Mouse (Mus musculus) stomach, embryonic 14.5 days (tissue): ENCODE data around the gene Fat2. TPM values are rescaled to one million over a fixed set of nuclear protein-coding genes. Genes with fewer than 3 reads are reported as not detected.
A peak's percentile ranks its signal among the peaks of the same experiment; 100 is the strongest.

Source experiments
- ATAC-seq: fragments of 200-750 bp; cut with Nextera tagmentation; 2 replicates; pipeline ENCODE4 v1.8.0; 2017; ENCODE audit warnings: low read depth, moderate TSS enrichment; ENCODE audit not compliant: insufficient number of reproducible peaks, insufficient read depth, low FRiP score
- H3K27ac ChIP-seq: fragments of 300-500 bp; sonication (generic); 2 replicates; pipeline ENCODE4 v1.5.1; 2014; ENCODE audit warnings: mild to moderate bottlenecking, low read length, moderate library complexity, mixed read lengths
- H3K27me3 ChIP-seq: fragments of 300-500 bp; sonication (generic); 2 replicates; pipeline ENCODE4 v1.6.1; 2014; ENCODE audit warnings: low read length, control low read depth, mixed read lengths; ENCODE audit not compliant: control insufficient read depth, insufficient read depth
- H3K36me3 ChIP-seq: fragments of 300-500 bp; sonication (generic); 2 replicates; pipeline ENCODE4 v1.6.1; 2014; ENCODE audit warnings: mild to moderate bottlenecking, control low read depth, low read length, moderate library complexity, mixed read lengths; ENCODE audit not compliant: control insufficient read depth, insufficient read depth
- H3K4me1 ChIP-seq: fragments of 300-500 bp; sonication (generic); 2 replicates; pipeline ENCODE4 v1.6.1; 2014; ENCODE audit warnings: low read length, control low read depth, mixed read lengths; ENCODE audit not compliant: control insufficient read depth, insufficient read depth
- H3K4me2 ChIP-seq: fragments of 300-500 bp; sonication (generic); replicated peaks from 2 replicates; pipeline ENCODE4 v1.6.1; 2014; ENCODE audit warnings: low read depth, low read length, control low read depth
- H3K4me3 ChIP-seq: fragments of 300-500 bp; sonication (generic); 2 replicates; pipeline ENCODE4 v1.5.1; 2014; ENCODE audit warnings: low read depth, low read length, control low read depth
- H3K9ac ChIP-seq: fragments of 300-500 bp; sonication (generic); replicated peaks from 2 replicates; pipeline ENCODE4 v1.6.1; 2014; ENCODE audit warnings: low read depth, mild to moderate bottlenecking, control low read depth, low read length, moderate library complexity, mixed read lengths
- H3K9me3 ChIP-seq: fragments of 300-500 bp; sonication (generic); 2 replicates; pipeline ENCODE4 v1.6.1; 2016; ENCODE audit warnings: low read depth, low read length, control low read depth; ENCODE audit not compliant: control insufficient read depth
- WGBS: fragments of 180-500 bp; shearing (Covaris S2); extraction: QIAGEN DNeasy Blood & Tissue Kit; methylation state at CpG from one replicate; pipeline ENCODE4 v1.1.7; 2014; 5-methylcytosine and 5-hydroxymethylcytosine counted together
- polyA plus RNA-seq: library from polyadenylated mRNA; unstranded; fragments of >200 nt; fragmentation: Nextera tagmentation; extraction: Ambion mirVana; gene quantifications from 2 replicates; pipeline ENCODE4 v1.2.1, GENCODE M21; 2014

Fat2 gene
- polyA plus RNA-seq, 1 experiment from 2014 or later, result 1.2 TPM

GRCm38 (mm10) chr11:55209626-55210353 lies 126.6 kb downstream of the Fat2 start:
- Histone ChIP-seq H3K36me3 (no peaks in the 10 kb centered on the region), H3K4me3 (no peak overlapping the region), H3K4me2 (no peak overlapping the region), H3K27ac (no peak overlapping the region), H3K27me3 (no peaks in the 10 kb centered on the region), H3K9me3 (no peaks in the 10 kb centered on the region), H3K4me1 (0 out of 2 replicates have a peak, but pooled peaks cover 5% of the 10 kb centered on the region), H3K9ac (no peak overlapping the region)
- 62% methylated on average over 6 of the region's 6 CpGs for WGBS
- ATAC-seq, result no peak

GRCm38 (mm10) chr11:55209032-55209431 lies 127.3 kb downstream of the Fat2 start:
- no peaks in the 10 kb centered on the region for H3K27me3 ChIP-seq
- no peak overlapping the region for H3K4me3 ChIP-seq
- H3K9ac ChIP-seq, result no peak overlapping the region
- H3K9me3 ChIP-seq, result no peaks in the 10 kb centered on the region
- no peak overlapping the region for H3K27ac ChIP-seq
- 61% methylated on average over 2 of the region's 2 CpGs for WGBS
- no peaks in the 10 kb centered on the region for H3K36me3 ChIP-seq
- 0 out of 2 replicates have a peak, but pooled peaks cover 5% of the 10 kb centered on the region for H3K4me1 ChIP-seq
- no peak for ATAC-seq
- no peak overlapping the region for H3K4me2 ChIP-seq

- Histone ChIP-seq H3K27ac (no peak overlapping the region), H3K9ac (no peak overlapping the region), H3K27me3 (no peaks in the 10 kb centered on the region), H3K4me1 (0 out of 2 replicates have a peak, but pooled peaks cover 5% of the 10 kb centered on the region), H3K4me2 (no peak overlapping the region), H3K36me3 (no peaks in the 10 kb centered on the region), H3K9me3 (no peaks in the 10 kb centered on the region), H3K4me3 (no peak overlapping the region)
- no peak for ATAC-seq
- WGBS, result 57% methylated on average over 6 of the region's 6 CpGs
Measured at GRCm38 (mm10) chr11:55208001-55208690, 128.2 kb downstream of the Fat2 start.

- no peak for ATAC-seq
- Histone ChIP-seq H3K27me3 (no peaks in the 10 kb centered on the region), H3K4me1 (0 out of 2 replicates have a peak, but pooled peaks cover 5% of the 10 kb centered on the region), H3K9ac (peak overlapping the region; percentile 58), H3K4me3 (peak overlapping the region; percentile 77), H3K27ac (no peak overlapping the region), H3K4me2 (peak overlapping the region; percentile 99), H3K36me3 (no peaks in the 10 kb centered on the region), H3K9me3 (no peaks in the 10 kb centered on the region)
- WGBS, result 5% methylated on average over 17 of the region's 17 CpGs
Measured at GRCm38 (mm10) chr11:55204602-55205001, 131.8 kb downstream of the Fat2 start.

GRCm38 (mm10) chr11:55204159-55204596 lies 132.2 kb downstream of the Fat2 start, which contains the start of gene Slc36a1:
Slc36a1 (plus strand) TSS chr11:55204350.
- peak within 1 kb of the TSS; percentile 58 for H3K9ac ChIP-seq
- H3K4me2 ChIP-seq, result peak within 1 kb of the TSS; percentile 99
- no peaks in the 10 kb centered on the region for H3K36me3 ChIP-seq
- WGBS, result under 1% methylated on average over 31 of the region's 31 CpGs
- H3K4me1 ChIP-seq, result 0 out of 2 replicates have a peak, but pooled peaks cover 5% of the 10 kb centered on the region
- ATAC-seq, result peak; percentile 91
- H3K9me3 ChIP-seq, result no peaks in the 10 kb centered on the region
- H3K27ac ChIP-seq, result no peak within 1 kb of the TSS
- H3K27me3 ChIP-seq, result no peaks in the 10 kb centered on the region
- H3K4me3 ChIP-seq, result peak within 1 kb of the TSS; percentile 77

Other genes with a start within 250 kb of the Fat2 start
- gene Gm2a, start 238.4 kb downstream of the Fat2 start, polyA plus RNA-seq, result 23.3 and 25.2 TPM in 2 replicates
- not detected in 2 replicates for gene Slc36a3, start 184.9 kb downstream of the Fat2 start, polyA plus RNA-seq
- 0.10 and 0.22 TPM in 2 replicates for gene Slc36a2, start 151.5 kb downstream of the Fat2 start, polyA plus RNA-seq
- gene Slc36a1, start 132.2 kb downstream of the Fat2 start, polyA plus RNA-seq, result 2.5 and 3.3 TPM in 2 replicates
- 1,638 and 1,722 TPM in 2 replicates for gene Sparc, start 86.6 kb upstream of the Fat2 start, polyA plus RNA-seq
- gene Atox1, start 124.7 kb upstream of the Fat2 start, polyA plus RNA-seq, result 463 and 507 TPM in 2 replicates
- 162 and 177 TPM in 2 replicates for gene G3bp1, start 133.1 kb upstream of the Fat2 start, polyA plus RNA-seq